Mouse (Mus musculus): ENCODE measurements around the gene Mef2d.

DNA sequence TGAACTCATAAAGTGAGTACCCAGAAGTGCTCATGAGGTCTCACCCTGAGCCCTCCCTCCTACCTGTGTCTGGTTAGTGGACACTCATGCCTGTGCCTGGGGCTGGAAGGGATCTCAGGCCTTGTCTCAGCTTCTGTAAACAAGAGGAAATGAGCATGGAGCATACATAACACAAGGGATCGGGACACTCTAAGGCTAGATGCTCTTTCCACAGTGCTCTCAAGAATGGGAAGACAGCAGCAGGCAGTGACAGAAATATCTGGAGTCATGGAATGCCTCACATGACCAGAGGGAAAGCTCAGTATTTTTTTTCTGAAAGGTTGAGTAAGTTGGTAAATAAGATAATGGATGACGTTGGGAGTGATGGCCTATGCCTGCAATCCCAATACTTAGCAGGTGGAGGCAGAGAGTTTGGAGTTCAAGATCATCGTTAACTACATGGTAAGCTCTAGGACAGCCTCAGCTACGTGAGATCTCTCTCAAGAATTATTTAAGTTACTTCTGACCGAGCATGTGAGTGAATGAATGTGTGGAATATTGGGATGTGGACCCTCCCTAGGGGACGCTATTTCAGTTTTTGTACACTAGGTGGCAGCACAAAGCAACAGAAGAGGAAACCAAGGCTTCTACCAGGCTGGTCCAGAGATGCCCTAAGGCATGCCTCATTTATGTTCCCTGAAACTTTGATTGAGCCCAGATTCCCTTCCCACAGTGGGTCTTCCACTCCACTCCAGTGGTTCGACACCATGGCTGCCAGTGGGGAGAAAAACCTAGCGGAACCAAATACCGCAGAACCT, 49.8 kb downstream of the Mef2d start:
- peak; percentile 60 for TF ChIP-seq CTCF (IDR thresholded peaks at IDR 0.05; ENCODE audit: low read depth, low read length)
- TF ChIP-seq EP300 (IDR thresholded peaks at IDR 0.05; ENCODE audit: insufficient read depth, low read depth, low read length): no peak

Measured in ES-Bruce4 (cell line).